Mouse (Mus musculus): ENCODE data around the gene Sorbs2. TPM values are rescaled to one million over a fixed set of nuclear protein-coding genes. Genes with fewer than 3 reads are reported as not detected.

Gene Sorbs2
- total RNA-seq, 2 experiments from 2014 or later, result 192 to 195 TPM

DNA sequence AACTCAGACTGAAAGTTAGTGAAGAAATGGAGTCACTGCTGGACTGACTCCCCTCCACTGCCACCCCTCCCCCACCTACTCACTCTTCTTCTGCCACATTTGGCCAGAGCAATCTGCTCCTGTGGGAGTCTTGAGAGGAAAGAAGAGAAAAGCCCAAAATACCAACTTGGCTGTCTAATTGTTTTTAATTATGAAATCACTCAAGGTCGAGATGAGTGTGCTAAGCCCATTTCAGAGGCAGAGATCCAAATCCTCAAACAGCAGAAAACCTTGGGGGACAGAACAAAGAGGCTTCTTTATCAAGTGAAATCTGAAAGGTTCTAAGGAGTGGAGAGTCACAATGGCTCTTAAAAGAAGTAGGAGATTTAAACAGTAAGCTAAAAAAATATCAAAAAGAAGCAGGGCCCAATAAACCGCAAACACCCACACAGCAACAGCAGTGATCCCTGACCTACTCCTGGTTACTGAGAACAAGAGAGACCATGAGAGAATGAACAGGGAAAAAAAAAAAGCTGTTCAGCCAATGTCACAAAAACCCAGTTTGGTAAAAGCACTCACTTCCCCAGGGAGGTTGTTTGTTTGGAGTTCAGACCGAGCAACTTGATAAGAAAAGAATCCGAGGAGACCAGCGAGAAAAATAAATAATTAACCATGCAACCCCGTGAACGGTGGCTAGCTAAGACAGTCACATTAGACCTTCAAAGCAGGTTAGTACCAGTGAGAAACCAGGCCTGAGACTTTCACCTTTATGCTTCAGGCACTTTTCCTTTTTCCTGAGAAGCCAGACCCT lies 103.0 kb downstream of the Sorbs2 start:
- DNase-seq (ENCODE audit: low spot score in 2 of 2), result no peak
- Histone ChIP-seq H3K4me3 (no peak overlapping the region), H3K27ac (no peak overlapping the region)
- TF ChIP-seq CTCF (conservative IDR thresholded peaks at IDR 0.05), result no peak

DNA sequence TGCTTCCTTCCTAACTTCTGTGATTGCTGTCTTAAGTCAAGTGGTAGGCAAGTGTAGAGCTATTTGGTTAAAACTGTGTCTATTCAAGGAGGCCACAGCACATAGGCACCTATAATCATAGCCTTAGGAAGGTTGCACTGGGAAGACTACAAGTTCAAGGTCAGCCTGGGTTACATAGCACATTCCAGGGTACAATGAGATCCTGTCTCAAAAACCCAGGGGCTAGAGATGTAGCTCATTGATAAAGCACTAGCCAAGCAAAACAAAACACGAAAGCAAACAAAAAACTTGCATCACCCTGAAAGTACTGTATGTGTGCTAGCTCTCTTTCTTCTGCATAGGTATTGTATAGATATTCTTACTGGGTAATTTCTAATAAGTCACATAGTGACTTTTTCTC lies 103.7 kb downstream of the Sorbs2 start:
- no peak for TF ChIP-seq CTCF (conservative IDR thresholded peaks at IDR 0.05)
- Histone ChIP-seq H3K4me3 (no peak overlapping the region), H3K27ac (no peak overlapping the region)
- DNase-seq (ENCODE audit: low spot score in 2 of 2), result no peak

DNA sequence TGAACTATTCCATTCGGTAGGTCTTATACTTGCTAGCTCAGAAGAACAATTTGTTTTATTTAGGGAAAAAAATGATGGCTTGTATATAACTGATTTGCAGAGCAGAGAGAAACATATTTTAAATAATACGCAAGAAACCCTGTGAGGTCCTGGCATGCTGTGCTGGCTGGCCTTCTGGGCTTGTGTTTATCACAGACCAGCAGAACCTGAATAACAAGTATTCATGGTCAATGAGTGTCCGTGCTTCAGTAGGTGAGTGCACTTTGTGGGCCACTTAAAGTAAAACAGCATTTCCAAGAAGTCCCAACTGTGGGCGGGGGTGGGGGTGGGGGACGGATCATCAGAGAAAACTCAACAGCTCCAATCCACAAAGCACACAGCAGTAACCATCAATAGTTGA lies 107.0 kb downstream of the Sorbs2 start:
- Histone ChIP-seq H3K4me3 (no peak overlapping the region), H3K27ac (no peak overlapping the region)
- no peak for TF ChIP-seq CTCF (conservative IDR thresholded peaks at IDR 0.05)
- DNase-seq (ENCODE audit: low spot score in 2 of 2), result no peak

DNA sequence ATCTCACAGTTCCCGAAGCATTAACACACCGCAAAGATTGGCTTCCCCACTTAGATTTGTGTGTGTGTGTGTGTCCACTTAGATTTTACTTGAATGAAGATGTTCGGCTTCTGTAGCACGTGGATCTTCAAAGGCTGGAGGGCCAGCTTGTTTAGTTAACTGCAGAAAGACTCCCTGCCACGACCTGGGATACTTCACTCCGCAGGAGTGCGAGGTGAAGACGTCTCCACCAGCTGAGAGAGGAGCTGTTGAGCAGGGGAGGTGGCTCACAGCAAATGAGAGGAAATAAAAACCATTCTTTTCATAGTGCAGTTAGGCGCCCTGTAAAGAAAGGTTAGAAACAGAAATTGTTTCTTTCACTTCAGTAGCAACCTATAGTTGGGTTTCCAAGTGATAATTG lies 107.5 kb downstream of the Sorbs2 start:
- Histone ChIP-seq H3K4me3 (no peak overlapping the region), H3K27ac (no peak overlapping the region)
- TF ChIP-seq CTCF (conservative IDR thresholded peaks at IDR 0.05), result no peak
- no peak for DNase-seq (ENCODE audit: low spot score in 2 of 2)

GRCm38 (mm10) chr8:45615551-45615950 lies 108.0 kb downstream of the Sorbs2 start:
- no peak overlapping the region for H3K4me3 ChIP-seq
- TF ChIP-seq CTCF (conservative IDR thresholded peaks at IDR 0.05), result no peak
- H3K27ac ChIP-seq, result no peak overlapping the region
- DNase-seq (ENCODE audit: low spot score in 2 of 2), result no peak

DNA sequence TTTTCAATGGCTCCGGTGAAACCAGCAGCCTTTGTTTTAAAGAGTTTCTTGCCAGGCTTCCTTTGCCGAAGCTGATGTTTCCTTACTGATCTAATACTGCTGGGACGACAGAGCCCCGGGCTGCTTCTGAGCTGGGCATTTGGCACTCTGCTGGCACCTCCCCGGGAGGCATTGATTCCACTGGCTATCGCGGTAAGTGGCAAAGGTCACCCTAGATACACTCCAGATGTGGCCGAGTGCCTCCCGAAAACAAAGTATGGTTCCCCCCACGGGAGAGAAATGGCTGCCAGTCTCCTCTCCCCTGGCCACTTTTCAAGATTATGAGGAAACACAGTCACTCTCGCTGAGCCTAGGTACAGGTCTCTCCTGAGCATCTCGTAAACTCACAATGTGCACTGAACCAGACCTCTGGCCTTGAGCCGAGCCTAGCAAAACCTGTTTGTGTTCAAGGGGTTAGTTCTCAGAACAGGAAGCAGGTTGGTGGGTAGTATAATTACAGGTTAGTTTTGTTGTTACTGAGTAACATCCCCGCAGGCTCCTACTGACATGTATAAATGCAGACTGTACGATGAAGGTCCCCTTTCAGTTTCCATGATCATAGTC lies 114.1 kb downstream of the Sorbs2 start:
- no peak for TF ChIP-seq CTCF (conservative IDR thresholded peaks at IDR 0.05)
- no peak for DNase-seq (ENCODE audit: low spot score in 2 of 2)
- Histone ChIP-seq H3K27ac (no peak overlapping the region), H3K4me3 (no peak overlapping the region; the same call in 1 of the 2 replicates)

GRCm38 (mm10) chr8:45626406-45626805 lies 118.8 kb downstream of the Sorbs2 start:
- DNase-seq (ENCODE audit: low spot score in 2 of 2), result no peak
- H3K27ac ChIP-seq, result no peak overlapping the region
- no peak overlapping the region for H3K4me3 ChIP-seq
- TF ChIP-seq CTCF (conservative IDR thresholded peaks at IDR 0.05), result no peak

DNA sequence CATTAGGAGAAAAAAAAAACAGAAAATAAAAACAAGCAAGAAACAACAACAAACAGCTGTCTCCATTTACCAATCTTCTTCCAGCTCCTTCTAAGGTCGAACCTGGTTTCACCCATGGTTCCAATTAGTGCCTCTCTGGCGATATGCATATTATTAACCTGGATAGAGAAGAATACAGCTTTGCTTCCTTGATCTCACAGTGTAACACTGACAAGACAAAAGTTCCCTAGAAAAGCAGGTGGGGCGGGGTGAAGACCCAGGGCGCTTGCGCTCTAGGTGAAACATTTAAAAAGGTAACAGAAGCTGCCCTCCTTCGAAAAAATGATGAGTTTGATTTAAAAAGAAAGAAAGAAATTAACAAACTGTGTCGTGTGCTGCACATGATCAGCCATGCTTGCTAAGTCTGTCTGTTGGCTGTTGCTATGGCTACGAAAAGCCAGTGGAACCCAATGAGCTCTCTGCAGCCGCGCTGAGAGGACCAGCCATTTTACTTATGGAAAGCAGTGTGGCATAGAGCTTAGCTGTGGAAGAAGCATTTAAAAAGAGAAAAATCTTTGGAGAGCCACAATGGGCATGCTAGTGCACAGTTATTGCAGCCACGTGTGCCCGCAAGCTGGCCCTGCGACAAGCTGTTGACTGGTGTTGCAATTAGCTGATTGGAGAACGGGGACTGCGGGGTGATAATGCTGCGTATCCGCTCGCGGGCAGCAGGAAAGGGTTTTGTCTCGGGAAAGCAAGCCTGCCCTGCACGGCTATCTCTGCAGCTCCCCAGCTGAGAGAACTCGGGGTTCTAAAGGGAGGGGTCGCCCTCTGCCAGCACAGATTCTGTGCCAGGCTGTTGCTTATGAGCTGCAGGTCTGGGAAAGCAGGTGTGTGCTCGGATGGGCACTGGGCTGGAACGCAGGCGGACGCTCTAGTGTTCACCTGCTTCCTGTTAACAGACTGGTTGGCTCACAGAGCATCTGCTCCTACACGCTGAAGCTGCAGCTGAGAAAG lies 120.0 kb downstream of the Sorbs2 start:
- TF ChIP-seq CTCF (conservative IDR thresholded peaks at IDR 0.05), result no peak
- H3K4me3 ChIP-seq, result peak overlapping the region; percentile 61
- DNase-seq (ENCODE audit: low spot score in 2 of 2), result peak; percentile 64 to 79
- H3K27ac ChIP-seq, result peak overlapping the region; percentile 98

GRCm38 (mm10) chr8:45628421-45629065 lies 121.0 kb downstream of the Sorbs2 start:
- H3K4me3 ChIP-seq, result peak overlapping the region; percentile 61
- DNase-seq (ENCODE audit: low spot score in 2 of 2), result no peak
- peak overlapping the region; percentile 73 for H3K27ac ChIP-seq
- no peak for TF ChIP-seq CTCF (conservative IDR thresholded peaks at IDR 0.05)

- TF ChIP-seq CTCF (conservative IDR thresholded peaks at IDR 0.05), result no peak
- peak overlapping the region; percentile 73 for H3K27ac ChIP-seq
Measured at GRCm38 (mm10) chr8:45629066-45629430, 121.5 kb downstream of the Sorbs2 start.

DNA sequence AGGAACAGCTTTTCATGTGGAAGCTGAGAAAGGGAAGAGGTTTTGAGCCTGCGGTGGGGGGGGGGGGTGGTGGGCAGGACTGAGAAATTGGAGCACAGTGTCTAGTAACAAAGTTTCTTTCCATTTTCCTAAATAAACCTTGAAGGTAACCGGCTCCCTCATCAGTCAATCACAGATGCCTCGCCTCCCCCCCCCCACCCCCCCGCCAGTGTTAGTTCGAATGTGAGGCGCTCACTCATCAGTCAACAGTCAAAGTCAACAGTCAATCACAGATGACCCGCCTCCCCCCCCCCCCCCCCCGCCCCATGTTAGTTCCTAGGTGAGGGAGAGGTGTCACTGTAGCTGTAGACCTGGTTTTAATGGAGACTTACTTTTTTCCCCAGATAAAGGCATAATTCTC lies 123.4 kb downstream of the Sorbs2 start:
- H3K27ac ChIP-seq, result no peak overlapping the region
- DNase-seq (ENCODE audit: low spot score in 2 of 2), result no peak
- TF ChIP-seq CTCF (conservative IDR thresholded peaks at IDR 0.05), result no peak
- no peak overlapping the region for H3K4me3 ChIP-seq

More at GRCm38 (mm10) chr8:45629066-45629430, 121.5 kb downstream of the Sorbs2 start:
- peak overlapping the region; percentile 61 for H3K4me3 ChIP-seq
- no peak for DNase-seq (ENCODE audit: low spot score in 2 of 2)

GRCm38 (mm10) chr8:45635155-45635554 lies 127.6 kb downstream of the Sorbs2 start:
- no peak for TF ChIP-seq CTCF (conservative IDR thresholded peaks at IDR 0.05)
- no peak for DNase-seq (ENCODE audit: low spot score in 2 of 2)
- peak overlapping the region; percentile 46 for H3K27ac ChIP-seq
- peak overlapping the region; percentile 2; the same call in 1 of the 2 replicates for H3K4me3 ChIP-seq

All from layer of hippocampus, adult 2 months (tissue).